Mouse (Mus musculus): Measurements from ENCODE around the gene Kcnk5. TPM values are rescaled to one million over a fixed set of nuclear protein-coding genes. Genes with fewer than 3 reads are reported as not detected.

The Kcnk5 gene
- polyA plus RNA-seq, 1 experiment, result 4.3 TPM

DNA sequence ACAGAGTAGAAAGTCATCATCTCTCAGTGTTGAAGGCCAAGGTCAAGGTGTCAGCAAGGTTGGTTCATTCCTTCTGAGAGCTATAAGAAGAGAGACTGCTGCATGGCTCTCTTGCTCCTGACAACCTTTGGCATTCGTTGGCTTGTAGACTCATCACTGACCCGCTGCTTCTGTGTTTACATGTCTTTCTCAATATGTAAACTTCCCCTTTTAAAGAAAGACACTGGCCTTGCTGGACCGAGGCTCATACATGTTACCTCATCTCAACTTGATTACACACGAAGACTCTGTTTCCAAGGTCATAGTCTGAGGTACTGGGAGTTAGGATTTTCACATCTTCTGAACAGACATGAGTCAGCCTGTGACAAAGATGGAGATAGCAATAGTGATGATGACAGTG lies 24.1 kb upstream of the Kcnk5 start:
- no peaks in the 10 kb centered on the region for H3K4me1 ChIP-seq (ENCODE audit: control insufficient read depth, insufficient read depth, low read length)
- DNase-seq, result no peak
- H3K4me3 ChIP-seq (replicated peaks; ENCODE audit: extremely low read depth, low read depth, low read length), result no peak overlapping the region
- TF ChIP-seq CTCF (IDR thresholded peaks at IDR 0.05; ENCODE audit: insufficient read depth, low read length) (no peak), POLR2A (IDR thresholded peaks at IDR 0.05; ENCODE audit: borderline replicate concordance, extremely low read depth, low read depth, low read length) (no peak)
- WGBS, result 38% methylated on average over 4 of the region's 4 CpGs

DNA sequence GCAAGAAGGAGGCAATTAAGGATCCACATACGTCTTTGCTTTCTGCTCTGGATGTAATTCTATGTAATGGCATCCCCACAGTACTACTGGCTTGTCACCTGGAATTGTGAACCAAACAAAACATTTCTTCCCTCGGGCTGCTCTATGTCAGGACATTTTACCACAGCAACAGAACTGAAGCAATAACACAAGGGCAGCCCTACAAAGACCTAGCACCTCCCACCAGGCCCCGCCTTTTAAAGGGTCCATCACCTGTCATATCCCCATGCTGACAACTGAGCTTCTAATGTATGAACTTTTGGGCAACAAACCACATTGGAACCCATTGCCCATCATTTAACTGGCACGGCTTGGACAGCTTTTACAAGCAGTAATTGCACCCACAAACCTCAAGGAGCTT lies 21.7 kb upstream of the Kcnk5 start:
- H3K4me3 ChIP-seq (replicated peaks; ENCODE audit: extremely low read depth, low read depth, low read length), result no peak overlapping the region
- no peak for DNase-seq
- TF ChIP-seq POLR2A (IDR thresholded peaks at IDR 0.05; ENCODE audit: borderline replicate concordance, extremely low read depth, low read depth, low read length) (no peak), CTCF (IDR thresholded peaks at IDR 0.05; ENCODE audit: insufficient read depth, low read length) (no peak)
- H3K4me1 ChIP-seq (ENCODE audit: control insufficient read depth, insufficient read depth, low read length), result no peaks in the 10 kb centered on the region
- WGBS, result 60% methylated on average over 4 of the region's 4 CpGs

DNA sequence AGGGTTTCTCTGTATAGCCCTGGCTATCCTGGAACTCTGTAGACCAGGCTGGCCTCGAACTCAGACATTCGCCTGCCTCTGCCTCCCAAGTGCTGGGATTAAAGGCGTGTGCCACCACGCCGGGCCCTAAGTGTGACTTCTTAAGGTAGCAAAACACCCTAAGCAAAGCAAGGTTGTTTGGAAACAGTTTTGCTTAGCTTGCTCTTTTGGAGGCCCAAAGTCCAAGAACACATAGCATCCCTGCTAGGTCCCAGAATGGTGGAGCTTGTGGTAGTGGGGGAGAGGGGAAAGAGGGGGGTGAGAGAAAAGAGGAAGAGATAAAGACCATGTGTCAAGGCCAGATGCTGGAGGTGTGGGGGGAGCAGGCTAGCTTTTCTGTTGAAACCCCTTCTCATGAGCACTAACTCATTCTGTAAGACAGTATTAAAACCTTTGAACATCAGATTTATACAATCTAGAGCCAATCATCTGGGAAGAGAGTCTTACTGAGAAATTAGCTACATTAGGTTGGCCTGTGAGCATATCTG lies 21.1 kb upstream of the Kcnk5 start:
- TF ChIP-seq POLR2A (IDR thresholded peaks at IDR 0.05; ENCODE audit: borderline replicate concordance, extremely low read depth, low read depth, low read length), result no peak
- no peak for TF ChIP-seq CTCF (IDR thresholded peaks at IDR 0.05; ENCODE audit: insufficient read depth, low read length)
- 95% methylated on average over 5 of the region's 5 CpGs for WGBS
- H3K4me3 ChIP-seq (replicated peaks; ENCODE audit: extremely low read depth, low read depth, low read length), result no peak overlapping the region
- H3K4me1 ChIP-seq (ENCODE audit: control insufficient read depth, insufficient read depth, low read length), result no peaks in the 10 kb centered on the region
- no peak for DNase-seq

DNA sequence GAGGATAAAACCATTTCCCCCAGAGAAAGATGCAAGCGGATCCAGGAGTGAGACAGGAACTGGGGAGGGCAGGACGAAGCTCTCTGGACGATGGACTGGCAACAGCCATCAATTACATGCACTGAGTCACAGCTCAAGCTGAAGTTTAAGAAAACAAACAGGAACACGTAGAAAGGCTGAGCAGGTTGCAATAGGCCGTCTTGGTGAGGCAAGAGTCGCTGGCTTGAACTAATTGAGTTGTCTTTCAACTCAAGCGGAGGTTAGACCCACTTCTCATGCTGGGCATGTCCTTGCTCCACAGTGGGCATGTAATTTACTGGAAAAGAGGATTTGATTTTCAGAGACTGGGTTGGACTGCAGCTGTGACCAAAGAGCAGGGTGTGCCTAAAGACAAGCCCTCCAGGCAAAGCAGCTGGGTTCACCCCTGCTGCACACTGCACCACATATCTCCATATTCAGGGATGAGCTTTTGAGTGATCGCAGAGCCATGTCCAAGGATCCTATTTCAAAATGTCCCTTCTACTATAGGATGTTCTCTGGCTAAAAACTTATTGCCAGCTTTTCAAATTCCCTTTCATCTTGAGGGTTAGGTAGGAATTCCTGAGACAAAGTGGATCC lies 19.6 kb upstream of the Kcnk5 start:
- TF ChIP-seq CTCF (IDR thresholded peaks at IDR 0.05; ENCODE audit: insufficient read depth, low read length) (no peak), POLR2A (IDR thresholded peaks at IDR 0.05; ENCODE audit: borderline replicate concordance, extremely low read depth, low read depth, low read length) (no peak)
- no peak for DNase-seq
- H3K4me3 ChIP-seq (replicated peaks; ENCODE audit: extremely low read depth, low read depth, low read length), result no peak overlapping the region
- WGBS, result 63% methylated on average over 8 of the region's 8 CpGs
- no peaks in the 10 kb centered on the region for H3K4me1 ChIP-seq (ENCODE audit: control insufficient read depth, insufficient read depth, low read length)

DNA sequence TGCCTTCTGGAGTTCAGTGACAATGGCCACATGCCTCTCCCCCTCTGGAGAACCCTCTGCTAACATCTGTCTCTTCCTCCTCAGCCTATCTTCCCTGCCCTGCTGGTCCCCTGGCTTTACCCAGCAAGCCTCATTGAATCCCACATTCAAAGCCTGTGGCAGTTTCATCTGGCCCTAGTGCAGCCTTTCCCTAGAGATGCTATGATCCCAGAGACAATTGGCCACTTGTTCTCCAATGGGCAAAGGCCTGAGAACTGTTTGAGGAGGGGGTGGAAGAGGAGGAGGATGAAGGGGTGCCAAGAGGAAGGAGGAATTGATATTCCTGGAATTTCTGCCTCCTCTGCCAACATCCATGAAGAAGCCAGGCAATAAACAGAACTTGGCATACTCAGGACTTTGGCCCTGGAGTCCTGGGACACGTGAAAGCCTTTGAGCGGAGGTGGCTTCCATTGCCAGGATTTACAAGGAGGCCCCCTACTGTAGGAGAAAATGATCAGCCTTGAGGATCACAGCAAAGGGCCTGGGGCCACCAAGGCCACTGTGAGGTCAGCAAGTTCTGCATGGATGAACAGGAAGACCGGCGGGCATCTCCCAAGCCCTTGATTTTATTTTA lies 11.6 kb upstream of the Kcnk5 start:
- 84% methylated on average over 4 of the region's 4 CpGs for WGBS
- TF ChIP-seq POLR2A (IDR thresholded peaks at IDR 0.05; ENCODE audit: borderline replicate concordance, extremely low read depth, low read depth, low read length) (no peak), CTCF (IDR thresholded peaks at IDR 0.05; ENCODE audit: insufficient read depth, low read length) (no peak)

DNA sequence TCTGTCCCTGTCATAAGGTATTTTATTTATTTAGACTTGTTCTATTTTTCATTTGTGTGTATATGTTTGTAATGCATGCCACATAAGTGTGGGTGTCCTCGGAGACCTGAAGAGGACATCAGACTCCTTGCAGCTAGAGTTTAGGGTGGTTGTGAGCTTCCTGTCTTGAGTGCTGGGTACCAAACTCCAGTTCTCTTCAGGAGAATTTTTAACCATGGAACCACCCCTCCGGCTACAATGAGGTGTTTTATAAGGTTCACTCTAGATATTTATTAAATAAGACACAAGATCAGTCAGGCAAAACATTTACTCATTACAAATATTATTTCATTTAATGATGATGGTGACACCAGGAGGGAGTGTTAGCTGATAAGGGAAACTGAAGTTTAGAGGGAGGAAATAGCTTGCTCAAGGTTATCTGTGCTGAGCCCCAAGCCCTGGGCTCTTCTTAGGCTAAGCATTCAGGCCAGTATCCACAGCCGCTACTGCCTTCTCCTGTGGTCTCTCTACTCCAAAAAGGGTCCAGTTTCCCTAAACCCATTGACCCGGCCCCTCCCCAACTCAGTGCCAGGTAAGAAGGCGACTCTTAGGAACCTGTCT lies 9.6 kb upstream of the Kcnk5 start:
- no peak for TF ChIP-seq POLR2A (IDR thresholded peaks at IDR 0.05; ENCODE audit: borderline replicate concordance, extremely low read depth, low read depth, low read length)
- no peak for TF ChIP-seq CTCF (IDR thresholded peaks at IDR 0.05; ENCODE audit: insufficient read depth, low read length)
- no peak overlapping the region for H3K4me3 ChIP-seq (replicated peaks; ENCODE audit: extremely low read depth, low read depth, low read length)
- 88% methylated on average over 5 of the region's 5 CpGs for WGBS
- no peaks in the 10 kb centered on the region for H3K4me1 ChIP-seq (ENCODE audit: control insufficient read depth, insufficient read depth, low read length)
- no peak for DNase-seq

More for the DNA sequence above, 11.6 kb upstream of the Kcnk5 start:
- Histone ChIP-seq H3K4me1 (ENCODE audit: control insufficient read depth, insufficient read depth, low read length) (no peaks in the 10 kb centered on the region), H3K4me3 (replicated peaks; ENCODE audit: extremely low read depth, low read depth, low read length) (no peak overlapping the region)
- no peak for DNase-seq

DNA sequence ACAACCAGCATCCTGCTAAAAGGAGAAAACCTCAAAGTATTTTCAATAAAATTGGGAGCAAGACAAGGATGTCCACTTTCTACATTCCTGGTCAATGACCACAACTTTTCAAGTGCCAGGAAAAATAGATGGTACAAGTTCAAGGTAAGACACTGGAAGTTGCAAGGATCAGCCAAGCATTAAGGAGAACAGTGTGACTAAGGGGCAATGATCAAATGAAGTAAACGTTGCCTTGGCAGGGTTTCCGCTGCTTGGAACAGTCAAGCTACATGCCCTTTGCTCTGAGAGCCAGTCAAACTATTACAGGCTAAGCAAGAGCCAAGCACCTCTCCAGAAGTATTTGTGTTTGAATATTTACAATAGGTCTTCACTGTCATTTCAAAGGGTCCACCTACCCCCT lies 8.1 kb upstream of the Kcnk5 start:
- no peak for DNase-seq
- 51% methylated on average over 2 of the region's 2 CpGs for WGBS
- H3K4me3 ChIP-seq (replicated peaks; ENCODE audit: extremely low read depth, low read depth, low read length), result no peak overlapping the region
- no peaks in the 10 kb centered on the region for H3K4me1 ChIP-seq (ENCODE audit: control insufficient read depth, insufficient read depth, low read length)
- TF ChIP-seq POLR2A (IDR thresholded peaks at IDR 0.05; ENCODE audit: borderline replicate concordance, extremely low read depth, low read depth, low read length) (no peak), CTCF (IDR thresholded peaks at IDR 0.05; ENCODE audit: insufficient read depth, low read length) (no peak)

DNA sequence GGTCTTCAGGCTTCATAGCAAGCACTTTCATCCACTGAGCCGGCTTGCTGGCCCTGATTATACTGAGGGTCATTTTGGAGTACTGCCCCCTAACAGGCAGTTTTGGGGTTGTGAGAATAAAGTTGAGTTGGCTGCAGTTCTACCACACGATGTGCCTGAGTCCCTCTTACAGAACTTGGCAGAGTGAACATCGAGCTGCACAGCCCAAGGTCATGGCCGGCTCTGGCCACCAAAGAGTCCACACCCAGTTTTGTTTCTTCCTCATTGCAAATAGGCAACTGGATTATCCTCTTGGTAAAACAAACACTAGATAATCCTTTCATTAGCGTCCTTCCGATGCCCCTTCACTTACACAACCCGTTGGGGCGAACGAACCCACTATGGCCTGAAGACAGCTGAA lies 3.8 kb upstream of the Kcnk5 start:
- 45% methylated on average over 9 of the region's 9 CpGs for WGBS
- Histone ChIP-seq H3K4me3 (replicated peaks; ENCODE audit: extremely low read depth, low read depth, low read length) (no peak overlapping the region), H3K4me1 (ENCODE audit: control insufficient read depth, insufficient read depth, low read length) (peaks cover 3% of the 10 kb centered on the region; the same call in 1 of the 2 replicates)
- TF ChIP-seq CTCF (IDR thresholded peaks at IDR 0.05; ENCODE audit: insufficient read depth, low read length), result no peak
- DNase-seq, result no peak

DNA sequence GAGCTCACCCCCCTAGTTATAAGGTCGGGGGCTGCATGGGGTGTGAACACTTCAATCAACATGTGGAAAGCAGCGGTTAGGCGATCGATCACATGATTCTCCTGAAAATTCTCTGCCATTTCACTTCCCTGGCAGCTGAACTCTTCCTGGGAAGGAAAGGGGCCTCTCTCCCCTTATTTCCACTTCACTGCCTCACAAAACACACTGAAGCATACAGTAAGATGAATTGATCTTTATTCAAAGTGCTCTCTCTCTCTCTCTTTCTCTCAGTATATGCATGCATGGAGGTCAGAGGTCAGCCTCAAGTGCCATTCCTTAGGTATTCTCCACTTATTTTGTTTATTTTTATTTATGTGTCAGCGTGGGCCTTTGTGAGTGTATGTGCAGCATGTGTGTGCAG lies 2.1 kb upstream of the Kcnk5 start:
- no peak for TF ChIP-seq CTCF (IDR thresholded peaks at IDR 0.05; ENCODE audit: insufficient read depth, low read length)
- no peak for TF ChIP-seq POLR2A (IDR thresholded peaks at IDR 0.05; ENCODE audit: borderline replicate concordance, extremely low read depth, low read depth, low read length)
- no peak overlapping the region for H3K4me3 ChIP-seq (replicated peaks; ENCODE audit: extremely low read depth, low read depth, low read length)
- H3K4me1 ChIP-seq (ENCODE audit: control insufficient read depth, insufficient read depth, low read length), result peaks cover 3% of the 10 kb centered on the region; the same call in 1 of the 2 replicates
- WGBS, result 79% methylated on average over 5 of the region's 5 CpGs
- DNase-seq, result no peak

DNA sequence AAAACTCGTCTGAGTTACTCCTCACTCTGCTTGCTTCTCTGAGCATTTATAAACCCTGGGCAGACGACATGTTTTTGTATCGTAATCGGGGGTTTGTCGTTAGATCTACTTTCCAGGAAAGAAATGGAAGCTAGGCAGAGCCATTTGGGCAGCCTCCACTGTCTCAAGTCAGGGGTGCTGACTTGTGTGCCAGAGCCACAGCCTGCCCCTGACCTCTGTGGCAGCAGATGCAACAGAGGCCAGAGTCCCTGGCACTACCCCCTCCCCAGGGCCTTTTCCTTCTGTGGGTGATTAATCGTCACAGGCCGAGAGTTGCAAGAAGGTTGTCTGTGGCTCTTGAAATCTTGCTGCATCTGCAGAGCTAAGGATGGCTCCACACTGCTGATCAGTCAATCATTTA lies 987 bp upstream of the Kcnk5 start:
- WGBS, result 78% methylated on average over 7 of the region's 7 CpGs
- DNase-seq, result no peak

More for the DNA sequence above, 987 bp upstream of the Kcnk5 start:
- no peak overlapping the region for H3K4me3 ChIP-seq (replicated peaks; ENCODE audit: extremely low read depth, low read depth, low read length)
- peaks cover 3% of the 10 kb centered on the region; the same call in 1 of the 2 replicates for H3K4me1 ChIP-seq (ENCODE audit: control insufficient read depth, insufficient read depth, low read length)
- no peak for TF ChIP-seq POLR2A (IDR thresholded peaks at IDR 0.05; ENCODE audit: borderline replicate concordance, extremely low read depth, low read depth, low read length)
- no peak for TF ChIP-seq CTCF (IDR thresholded peaks at IDR 0.05; ENCODE audit: insufficient read depth, low read length)
